Mouse (Mus musculus) megakaryocyte, embryonic 14.5 days (primary cell): ENCODE data around the gene Vars. TPM values are rescaled to one million over a fixed set of nuclear protein-coding genes. Genes with fewer than 3 reads are reported as not detected.
A peak's percentile ranks its signal among the peaks of the same experiment; 100 is the strongest.

Source experiments
- H3K27me3 ChIP-seq: replicated peaks from 2 replicates; pipeline ENCODE3; 2012; ENCODE audit warnings: inconsistent platforms
- H3K36me3 ChIP-seq: replicated peaks from 2 replicates; pipeline ENCODE3; 2012; ENCODE audit warnings: low read length, inconsistent platforms, mixed read lengths
- H3K4me1 ChIP-seq: 2 replicates; pipeline ENCODE4 v1.6.1; 2012; ENCODE audit warnings: inconsistent platforms
- H3K4me3 ChIP-seq: replicated peaks from 2 replicates; pipeline ENCODE3; 2012; ENCODE audit warnings: moderate library complexity, mild to moderate bottlenecking, inconsistent platforms
- H3K9me3 ChIP-seq: 2 replicates; pipeline ENCODE4 v1.6.1; 2012; ENCODE audit warnings: inconsistent platforms
- FLI1 ChIP-seq: IDR thresholded peaks from 2 replicates; pipeline ENCODE4 v1.6.1; 2012; ENCODE audit warnings: low read length, inconsistent platforms, mixed read lengths
- GATA1 ChIP-seq: IDR thresholded peaks from 3 replicates; pipeline ENCODE4 v1.6.1; 2012; ENCODE audit warnings: mixed read lengths, low read length, inconsistent platforms, borderline replicate concordance
- polyA plus RNA-seq: library from polyadenylated mRNA; stranded (reverse); fragments of >175 nt; gene quantifications from 2 replicates; pipeline ENCODE4 v1.2.3, GENCODE M21; 2012; ENCODE audit warnings: low replicate concordance; ENCODE audit not compliant: insufficient read depth

Gene Vars
- polyA plus RNA-seq, 1 experiment = 188 TPM

DNA sequence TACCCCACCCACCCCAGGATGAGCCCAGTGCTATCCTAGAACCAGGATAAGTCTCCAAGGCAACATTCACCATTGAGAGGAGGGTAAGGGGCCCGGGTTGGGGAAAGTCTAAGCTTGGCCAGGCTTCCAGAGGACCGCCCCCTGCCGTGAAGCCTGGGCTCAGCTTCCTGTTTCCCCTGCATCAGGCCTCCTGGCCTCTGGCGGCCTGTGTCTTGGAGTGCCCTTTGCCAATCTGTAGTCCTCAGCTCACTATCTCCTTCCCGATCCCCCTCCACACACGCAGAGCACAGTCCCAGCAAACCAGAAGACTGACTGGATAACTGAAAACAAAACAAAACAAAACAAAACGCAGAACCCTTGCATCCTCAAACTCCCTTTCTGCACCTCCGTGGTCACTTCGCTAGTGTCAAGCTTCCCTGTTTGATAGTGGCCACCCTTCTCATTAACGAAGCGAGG, 48.8 kb downstream of the Vars start, which contains the start of gene Clic1:
Gene Clic1 (plus strand): TSS at position 406 of the 456 bp plus-strand sequence.
- H3K4me1 ChIP-seq = peaks cover 73% of the 10 kb centered on the region

GRCm38 (mm10) chr17:35050126-35050750, 49.5 kb downstream of the Vars start:
- H3K4me3 ChIP-seq = peak overlapping the region; percentile 97
- peaks cover 71% of the 10 kb centered on the region for H3K4me1 ChIP-seq
- no peak for TF ChIP-seq FLI1
- no peaks in the 10 kb centered on the region for H3K27me3 ChIP-seq
- peaks cover 37% of the 10 kb centered on the region for H3K36me3 ChIP-seq
- no peaks in the 10 kb centered on the region for H3K9me3 ChIP-seq

More for the DNA sequence above, 48.8 kb downstream of the Vars start, which contains the start of gene Clic1:
- Histone ChIP-seq H3K27me3 (no peaks in the 10 kb centered on the region), H3K36me3 (peaks cover 32% of the 10 kb centered on the region), H3K9me3 (no peaks in the 10 kb centered on the region), H3K4me3 (peak within 1 kb of the TSS; percentile 97)
- TF ChIP-seq FLI1 = no peak
- no peak for TF ChIP-seq GATA1

DNA sequence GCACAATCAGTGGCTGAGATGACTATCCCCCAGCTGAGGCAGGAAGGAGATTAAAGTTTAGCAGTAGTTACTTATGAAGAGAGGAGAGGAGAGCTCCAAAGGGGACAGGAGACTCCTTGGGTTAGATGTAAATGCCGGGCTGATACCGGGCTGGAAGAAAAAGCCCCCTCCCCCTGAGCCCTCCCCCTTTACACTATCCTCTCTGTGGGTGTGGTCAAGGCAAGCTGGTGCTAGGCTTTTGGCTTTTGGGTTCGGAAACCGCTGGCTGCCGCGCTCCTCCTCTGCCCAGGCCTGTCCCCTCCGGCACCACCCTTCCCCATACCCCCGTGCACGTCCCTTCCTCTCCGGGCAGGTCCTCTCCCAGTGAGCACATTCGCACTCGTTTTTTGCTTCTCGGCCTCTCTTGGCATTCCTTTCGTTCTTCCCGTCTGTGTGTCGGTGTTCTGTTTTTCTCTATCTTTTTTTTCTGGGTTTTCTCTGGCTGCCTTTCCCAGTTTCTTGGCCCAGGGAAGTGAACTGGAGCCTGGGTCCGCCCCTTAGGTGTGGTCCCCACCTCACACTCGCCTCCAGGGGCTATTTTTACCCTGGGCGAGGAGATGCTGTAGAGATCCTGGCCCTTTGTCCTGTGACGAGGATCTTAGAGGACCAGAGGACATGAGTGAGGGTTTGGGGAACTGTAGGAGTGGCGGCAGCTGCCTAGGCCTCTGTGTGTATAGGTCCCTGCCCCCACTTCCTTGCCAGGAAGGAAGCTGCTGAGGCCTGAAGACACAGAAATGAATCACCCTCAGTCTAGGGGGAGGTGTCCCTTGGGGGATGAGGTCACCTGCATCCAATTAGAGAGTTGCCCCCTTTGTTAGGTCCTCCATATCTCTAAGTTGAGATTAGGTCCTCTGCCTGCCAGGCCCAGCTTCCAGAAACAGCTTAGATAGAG, 50.6 kb downstream of the Vars start:
- Histone ChIP-seq H3K4me3 (peak overlapping the region; percentile 97), H3K36me3 (peaks cover 49% of the 10 kb centered on the region), H3K4me1 (peaks cover 71% of the 10 kb centered on the region), H3K9me3 (no peaks in the 10 kb centered on the region), H3K27me3 (no peaks in the 10 kb centered on the region)
- TF ChIP-seq GATA1 (no peak), FLI1 (no peak)

DNA sequence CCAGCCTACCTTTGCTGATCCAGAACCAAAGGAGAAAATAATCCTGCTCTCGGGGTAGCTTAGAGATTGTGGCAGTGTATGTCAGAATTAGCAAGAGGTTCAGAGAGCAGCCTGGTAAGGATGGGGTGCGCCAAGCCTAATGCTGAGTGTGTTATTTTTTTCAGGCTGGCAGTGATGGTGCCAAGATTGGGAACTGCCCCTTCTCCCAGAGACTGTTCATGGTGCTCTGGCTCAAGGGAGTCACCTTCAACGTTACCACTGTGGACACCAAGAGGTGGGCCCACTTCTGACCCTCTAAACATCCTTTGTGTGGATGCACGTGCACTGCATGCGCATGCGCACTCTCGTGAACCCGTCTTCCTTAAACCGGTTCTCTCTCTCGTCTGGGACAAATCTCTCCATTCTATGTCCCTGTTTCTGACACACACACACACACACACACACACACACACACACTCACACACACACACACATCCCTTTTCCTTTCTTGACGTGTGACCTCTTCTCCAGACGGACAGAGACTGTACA, 51.5 kb downstream of the Vars start:
- Histone ChIP-seq H3K9me3 (no peaks in the 10 kb centered on the region), H3K27me3 (no peaks in the 10 kb centered on the region), H3K4me3 (peak overlapping the region; percentile 97), H3K4me1 (peaks cover 68% of the 10 kb centered on the region), H3K36me3 (peaks cover 57% of the 10 kb centered on the region)
- TF ChIP-seq FLI1 (no peak), GATA1 (no peak)

- Histone ChIP-seq H3K4me3 (peak overlapping the region; percentile 71), H3K9me3 (no peaks in the 10 kb centered on the region), H3K4me1 (peaks cover 86% of the 10 kb centered on the region), H3K27me3 (no peaks in the 10 kb centered on the region), H3K36me3 (peaks cover 86% of the 10 kb centered on the region)
- TF ChIP-seq GATA1 = no peak
- no peak for TF ChIP-seq FLI1
Observed at GRCm38 (mm10) chr17:35055691-35056495, 55.1 kb downstream of the Vars start.

GRCm38 (mm10) chr17:35057090-35057489, 56.3 kb downstream of the Vars start:
- peaks cover 89% of the 10 kb centered on the region for H3K36me3 ChIP-seq

DNA sequence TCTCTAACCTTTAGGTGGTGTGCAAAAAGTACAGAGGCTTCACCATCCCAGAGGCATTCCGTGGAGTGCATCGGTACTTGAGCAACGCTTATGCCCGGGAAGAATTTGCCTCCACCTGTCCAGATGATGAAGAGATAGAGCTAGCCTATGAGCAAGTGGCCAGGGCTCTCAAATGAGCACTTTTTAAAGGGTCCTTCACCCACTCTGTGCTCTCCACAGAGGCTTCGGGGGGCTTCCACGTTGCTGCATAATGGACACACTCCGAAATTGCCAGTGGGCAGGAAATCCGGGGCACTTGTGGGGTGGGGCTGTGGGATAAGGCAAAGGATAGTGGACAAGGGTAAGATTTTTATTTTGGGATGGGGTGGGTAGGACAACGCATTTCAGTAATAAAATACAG, 57.5 kb downstream of the Vars start:
- peaks cover 88% of the 10 kb centered on the region for H3K36me3 ChIP-seq
- H3K4me3 ChIP-seq = no peak overlapping the region
- H3K27me3 ChIP-seq = no peaks in the 10 kb centered on the region
- peaks cover 90% of the 10 kb centered on the region for H3K4me1 ChIP-seq
- TF ChIP-seq FLI1 (no peak), GATA1 (no peak)
- no peaks in the 10 kb centered on the region for H3K9me3 ChIP-seq

More at GRCm38 (mm10) chr17:35057090-35057489, 56.3 kb downstream of the Vars start:
- Histone ChIP-seq H3K9me3 (no peaks in the 10 kb centered on the region), H3K27me3 (no peaks in the 10 kb centered on the region), H3K4me1 (peaks cover 92% of the 10 kb centered on the region), H3K4me3 (no peak overlapping the region)
- TF ChIP-seq GATA1 (no peak), FLI1 (no peak)

- H3K4me3 ChIP-seq = peak within 1 kb of the TSS; percentile 94
- H3K36me3 ChIP-seq = peaks cover 89% of the 10 kb centered on the region
- H3K9me3 ChIP-seq = no peaks in the 10 kb centered on the region
- H3K27me3 ChIP-seq = no peaks in the 10 kb centered on the region
- H3K4me1 ChIP-seq = peaks cover 91% of the 10 kb centered on the region
- TF ChIP-seq FLI1 (no peak), GATA1 (no peak)
Observed at GRCm38 (mm10) chr17:35058911-35059892, 58.4 kb downstream of the Vars start, which contains the start of gene Ddah2. Gene Ddah2 (plus strand): TSS chr17:35059035.
